Mouse (Mus musculus): ENCODE data around the gene Chrna7.
A peak's percentile ranks its signal among the peaks of the same experiment; 100 is the strongest.

Chrna7 gene

DNA sequence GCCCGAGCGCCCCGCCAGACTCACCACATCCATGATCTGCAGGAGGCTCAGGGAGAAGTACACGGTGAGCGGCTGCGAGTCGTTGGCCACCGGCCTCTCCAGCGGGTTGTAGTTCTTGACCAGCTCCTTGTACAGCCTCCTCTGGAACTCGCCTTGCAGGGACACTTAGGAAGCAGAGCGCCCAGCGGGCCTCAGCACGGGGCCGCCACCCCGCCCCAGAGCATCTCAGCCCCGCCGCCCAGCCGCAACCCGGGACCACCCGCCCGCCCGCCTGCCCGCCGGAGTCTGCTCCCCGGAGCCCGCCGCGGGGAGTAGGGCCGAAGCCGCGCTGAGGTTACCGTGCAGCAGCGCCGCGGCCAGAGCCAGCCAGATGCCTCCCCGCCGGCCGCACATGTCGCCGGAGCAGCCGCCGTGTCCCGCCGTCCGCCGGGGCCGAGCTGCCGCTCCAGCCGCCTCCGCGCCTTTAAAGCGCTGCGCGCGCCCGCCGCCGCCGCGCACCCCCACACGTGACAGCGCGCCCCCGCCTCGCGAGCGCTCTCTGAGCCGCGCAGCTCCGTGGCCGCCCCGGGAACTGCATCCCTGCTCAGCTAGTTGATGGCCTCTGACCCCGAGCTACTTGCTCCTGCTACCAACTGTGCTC lies at the start of gene Chrna7:
Chrna7 (minus strand) TSS at position 486 of the 640 bp plus-strand sequence.
- DNase-seq: peak; percentile 95

DNA sequence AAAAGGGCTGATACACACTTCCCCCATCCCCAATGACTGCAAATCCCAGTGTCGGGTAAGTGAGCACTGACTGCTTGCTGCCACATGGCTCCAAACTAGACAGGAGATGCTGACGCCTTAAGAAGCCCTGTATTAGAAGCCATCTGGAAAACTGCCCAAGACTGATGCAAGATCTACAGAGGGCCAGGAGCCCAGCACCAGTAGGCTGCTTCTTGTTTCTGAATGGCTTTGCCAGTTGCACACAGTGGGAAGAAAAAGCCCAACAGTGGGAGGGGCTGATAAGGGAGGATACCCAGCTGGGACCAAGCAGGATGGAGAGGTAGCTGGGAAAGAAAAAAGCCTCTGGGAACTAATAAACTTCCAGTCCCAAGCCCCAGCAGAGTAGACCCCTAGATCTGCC lies 37.0 kb upstream of the Chrna7 start:
- DNase-seq: no peak

DNA sequence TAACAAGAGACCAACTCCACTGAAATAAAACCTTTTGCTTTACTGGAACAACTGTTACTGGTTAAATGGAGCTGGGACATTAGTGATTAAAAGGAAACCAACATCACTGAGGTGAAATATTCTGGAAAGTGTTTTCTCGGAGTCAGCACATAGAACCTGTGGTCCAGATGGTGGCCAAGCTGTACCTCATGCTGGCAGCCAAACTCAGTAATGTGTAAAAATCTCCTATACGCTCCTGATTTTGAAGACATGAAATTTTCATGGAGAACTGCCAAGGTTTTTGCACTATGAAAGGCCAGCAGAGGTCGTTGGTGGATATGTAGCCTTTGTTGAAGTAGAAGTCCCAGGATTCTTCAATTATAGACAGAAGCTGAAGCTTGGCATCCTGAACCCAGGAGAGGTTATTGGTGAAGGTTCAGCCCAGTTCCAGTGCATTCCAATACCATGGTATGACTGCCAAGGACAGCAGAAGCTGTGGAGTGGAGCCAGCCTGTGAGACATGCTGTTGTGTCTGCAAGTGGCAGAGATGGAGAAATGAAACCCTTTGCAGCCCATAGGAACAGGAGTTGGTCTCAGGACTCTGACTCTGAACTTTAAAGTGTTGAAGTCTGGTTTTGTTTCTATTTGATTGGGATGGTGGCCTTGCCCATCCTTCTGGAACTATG lies 25.6 kb upstream of the Chrna7 start:
- DNase-seq: no peak

DNA sequence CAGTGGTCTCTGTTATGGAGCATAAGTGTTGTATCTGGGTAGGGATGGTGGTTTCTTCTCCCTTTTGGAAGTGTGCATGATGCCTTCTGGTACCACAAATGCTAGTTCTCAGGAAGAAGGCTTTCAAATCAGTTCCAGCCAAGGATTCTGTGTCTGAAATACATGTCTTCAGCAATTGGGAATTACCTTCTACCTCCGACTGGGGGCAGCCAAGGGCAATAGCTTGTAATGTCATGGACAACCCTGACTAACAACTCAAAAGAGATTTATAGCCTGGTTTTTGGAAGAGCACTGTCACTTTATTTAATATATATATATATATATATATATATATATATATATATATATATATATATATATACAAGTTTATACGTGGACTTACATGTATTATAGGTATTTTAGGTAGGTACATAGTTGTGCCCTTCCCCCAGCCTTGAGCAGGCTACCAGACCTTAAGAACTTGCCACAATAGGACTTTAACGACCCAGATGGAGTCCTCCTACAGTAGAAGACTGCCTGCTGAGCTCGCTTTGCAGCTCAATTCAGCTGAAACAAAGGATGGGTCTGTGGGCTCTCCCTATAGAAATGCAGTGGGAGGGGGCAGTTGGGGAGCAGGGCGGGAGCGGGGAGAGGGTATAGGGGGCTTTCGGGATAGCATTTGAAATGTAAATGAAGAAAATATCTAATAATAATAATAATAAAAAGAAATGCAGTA lies 12.9 kb upstream of the Chrna7 start:
- no peak for DNase-seq

DNA sequence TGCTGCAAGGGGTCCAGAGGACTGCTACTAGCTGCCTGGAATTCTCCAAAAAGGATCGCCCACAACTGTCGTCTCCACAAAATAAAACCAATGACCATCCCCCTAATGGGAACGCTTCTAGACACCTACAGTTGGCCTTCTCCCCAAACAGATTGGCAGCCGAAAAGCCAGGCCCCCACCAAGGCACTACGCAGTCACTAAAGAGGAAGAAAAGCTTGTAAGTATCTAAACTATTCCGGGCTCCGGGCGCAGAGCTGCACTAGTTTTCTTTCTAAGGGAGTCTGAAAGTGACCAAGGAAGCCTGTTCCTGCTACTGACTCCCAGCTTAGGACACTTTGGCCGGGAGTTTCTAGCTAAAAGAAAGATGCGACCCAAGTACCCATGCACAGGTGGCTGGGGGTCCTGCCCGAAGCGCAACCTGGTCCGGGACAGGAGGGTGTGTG lies 707 bp downstream of the Chrna7 start:
- DNase-seq: no peak

DNA sequence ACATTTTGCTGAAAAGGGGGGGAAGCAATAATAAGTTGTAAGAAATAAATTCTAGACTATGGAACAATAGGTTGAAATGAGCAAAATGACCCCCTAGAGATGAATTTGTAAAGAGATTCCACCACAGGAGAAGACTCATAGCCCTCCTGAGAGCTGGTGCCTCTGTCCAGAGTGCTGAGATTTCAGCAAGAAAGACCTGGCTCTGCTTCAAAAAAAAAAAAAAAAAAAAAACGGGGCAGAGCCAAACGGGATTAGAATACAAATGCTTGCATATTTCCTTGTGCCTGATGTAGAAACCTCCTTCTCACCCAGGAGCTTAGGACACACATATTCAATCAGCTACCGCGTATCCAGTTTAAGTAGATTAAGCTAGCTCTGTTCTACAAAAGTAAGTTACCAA lies 2.9 kb downstream of the Chrna7 start:
- DNase-seq: no peak

DNA sequence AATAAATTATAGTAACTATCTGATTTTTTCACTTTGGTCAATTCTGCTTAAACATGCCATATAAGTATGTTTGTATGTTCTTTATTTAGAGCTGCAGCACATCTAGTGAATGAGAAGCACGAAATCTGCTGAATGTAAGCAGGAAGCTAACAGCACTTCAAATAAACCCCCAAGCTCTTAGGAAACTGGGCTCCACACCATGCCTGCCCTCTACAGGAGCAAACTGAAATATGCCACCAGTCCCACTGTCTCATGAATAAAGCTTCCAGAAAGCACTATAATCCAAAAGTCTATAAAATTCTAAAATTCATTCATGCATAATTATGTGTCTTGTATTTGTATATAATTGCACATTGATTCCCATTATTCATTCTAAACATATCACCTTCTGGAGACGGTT lies 5.2 kb downstream of the Chrna7 start:
- no peak for DNase-seq

DNA sequence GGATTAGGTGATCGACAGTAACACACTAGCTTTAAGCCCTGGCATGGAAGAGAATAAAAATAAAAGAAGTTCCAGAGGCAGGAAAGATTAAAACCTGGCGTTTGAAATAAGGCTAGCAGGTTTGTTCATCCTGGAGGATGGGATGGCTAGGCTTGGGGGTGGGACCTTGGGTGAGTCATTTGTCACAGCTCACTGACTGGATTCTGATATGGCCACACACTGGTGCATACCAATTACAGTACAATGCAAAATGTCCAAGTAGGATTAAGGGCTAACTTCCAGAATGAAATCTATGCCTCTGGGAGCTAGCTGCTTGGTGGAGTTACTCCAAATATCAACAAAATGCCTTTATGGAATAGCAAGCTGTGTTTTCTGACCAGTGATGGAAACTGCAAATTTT lies 16.8 kb downstream of the Chrna7 start:
- DNase-seq: no peak

DNA sequence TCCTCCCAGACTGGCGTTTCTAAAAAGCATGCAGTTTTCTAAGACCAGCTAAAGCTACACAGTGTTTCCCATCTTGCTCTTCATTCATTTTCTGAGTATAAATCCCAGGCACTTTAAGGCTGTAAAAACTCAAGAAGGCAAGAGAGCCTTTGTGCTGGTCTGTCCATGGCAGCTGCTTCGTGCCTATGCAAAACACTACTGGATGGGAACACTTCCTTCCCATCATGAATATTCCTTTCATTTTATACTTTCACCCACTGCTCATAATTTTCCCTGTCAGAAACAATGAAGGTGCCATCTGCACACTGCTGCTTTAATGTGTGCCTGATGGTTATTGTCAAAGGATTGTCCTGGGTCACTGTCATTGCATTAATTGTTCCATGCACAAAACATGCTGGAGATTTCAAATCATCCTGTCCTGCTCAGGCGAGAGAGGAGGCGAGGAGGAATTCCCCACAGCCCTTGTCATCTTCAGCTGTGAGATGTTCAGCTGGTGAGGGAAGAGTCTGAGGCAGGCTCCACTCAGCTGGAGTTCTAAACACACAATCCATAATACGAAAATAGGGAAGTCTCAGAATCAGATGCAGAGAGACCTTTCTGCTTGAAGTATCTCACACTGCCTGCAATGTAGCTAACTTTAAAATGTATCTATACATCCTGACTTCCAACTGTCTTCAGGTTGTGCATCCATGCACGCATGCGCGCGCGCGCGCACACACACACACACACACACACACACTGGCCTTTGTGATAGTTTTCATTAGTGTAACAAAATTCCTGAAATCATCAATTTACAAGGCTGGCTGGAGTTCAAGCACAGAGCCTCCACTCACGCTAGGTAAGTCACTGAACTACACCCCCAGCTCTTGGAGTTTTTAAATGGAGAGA lies 22.5 kb downstream of the Chrna7 start:
- DNase-seq: no peak

DNA sequence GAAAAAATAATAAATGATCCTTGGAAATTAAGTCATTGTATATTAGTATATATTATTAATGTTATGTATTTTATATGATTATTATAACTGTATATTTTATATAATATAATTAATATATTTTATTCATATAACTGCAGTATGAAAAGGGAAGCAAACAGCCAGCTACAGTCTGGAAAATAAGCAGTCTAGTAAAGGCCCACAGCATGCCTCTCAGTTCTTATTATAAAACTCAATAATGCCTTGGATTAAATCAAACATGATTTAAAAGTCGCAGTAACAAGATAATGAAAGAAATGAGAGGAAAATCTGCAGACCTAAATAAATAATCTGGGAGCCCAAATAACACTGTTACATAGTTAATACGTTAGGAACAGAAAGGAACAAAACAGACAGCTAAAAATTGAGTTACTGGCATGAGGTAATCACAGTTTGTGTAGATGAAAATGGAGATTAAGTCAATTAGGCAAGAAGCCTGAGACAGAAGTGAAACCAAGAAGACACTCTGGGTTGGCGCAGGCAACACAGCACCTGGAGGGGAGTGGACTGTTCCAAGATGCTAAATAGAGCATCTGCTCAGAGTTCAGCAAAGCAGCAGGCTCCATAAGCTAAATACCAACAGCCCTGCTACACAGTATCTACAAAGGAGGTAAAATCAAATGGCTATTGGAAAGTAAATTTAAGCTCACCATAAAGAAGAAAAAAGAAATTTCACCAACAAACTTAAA lies 42.1 kb downstream of the Chrna7 start:
- no peak for DNase-seq

DNA sequence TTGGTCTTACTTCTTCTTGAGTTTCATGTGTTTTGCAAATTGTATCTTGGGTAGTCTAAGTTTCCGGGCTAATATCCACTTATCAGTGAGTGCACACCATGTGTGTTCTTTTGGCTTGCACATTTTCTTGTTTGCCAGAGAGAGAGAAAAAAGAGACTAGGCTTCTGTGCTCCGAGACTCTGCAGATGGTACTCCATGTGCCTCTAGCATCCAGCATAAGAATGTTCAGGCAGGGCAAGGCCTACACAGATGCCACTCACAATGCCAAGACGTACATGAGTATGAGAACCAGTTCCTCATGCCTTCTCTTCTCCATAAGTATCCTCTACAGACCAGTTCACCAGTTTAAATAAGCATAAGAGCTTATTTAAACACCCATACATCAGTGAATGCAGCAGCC lies 47.8 kb downstream of the Chrna7 start:
- DNase-seq: no peak

DNA sequence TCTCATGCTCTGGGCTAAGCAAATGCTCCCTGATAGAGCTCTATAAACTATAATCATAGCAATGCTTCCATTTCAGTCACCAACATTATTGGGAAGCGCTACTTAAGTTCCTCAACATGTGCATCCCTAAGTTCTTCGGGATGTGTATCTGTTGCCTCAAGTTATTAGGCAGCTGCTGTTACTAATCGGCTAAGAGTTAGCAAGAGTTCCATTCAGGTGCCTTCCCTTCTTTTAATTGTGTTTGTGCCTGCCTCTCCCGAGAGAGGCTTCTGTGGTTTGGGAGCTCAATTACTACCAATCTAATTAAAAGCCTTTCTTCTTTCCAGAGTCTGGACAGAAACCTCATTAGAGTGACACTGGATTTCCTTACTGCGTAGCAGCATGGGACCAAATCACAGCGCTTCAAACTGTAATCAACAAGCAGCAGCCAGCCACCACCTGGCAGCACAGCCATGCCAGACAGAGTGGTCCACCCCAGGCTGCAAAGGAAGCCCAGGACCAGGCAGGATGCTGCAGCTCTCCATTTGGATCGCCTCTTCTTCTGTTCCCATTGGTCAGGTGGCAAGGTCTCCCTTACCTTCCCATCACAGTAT lies 50.0 kb downstream of the Chrna7 start:
- no peak for DNase-seq

DNA sequence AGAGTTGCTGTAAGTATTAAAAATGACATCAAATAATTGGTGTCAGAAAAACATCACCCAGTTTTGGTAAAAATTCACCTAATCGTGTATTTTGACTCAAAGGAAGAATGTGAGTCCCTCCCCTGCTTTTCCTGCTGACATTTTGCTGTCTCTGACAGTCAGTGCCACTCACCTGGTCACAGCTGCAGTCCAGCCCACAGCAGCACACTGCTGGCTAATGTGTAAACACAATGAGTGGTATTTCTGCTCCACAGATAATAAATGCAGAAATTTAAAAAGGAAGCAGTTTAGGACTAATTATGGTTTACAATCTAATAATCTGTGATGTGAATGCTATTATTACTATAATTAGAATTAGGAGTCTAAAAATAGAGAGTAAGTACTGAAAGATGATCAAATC lies 59.1 kb downstream of the Chrna7 start:
- DNase-seq: no peak

DNA sequence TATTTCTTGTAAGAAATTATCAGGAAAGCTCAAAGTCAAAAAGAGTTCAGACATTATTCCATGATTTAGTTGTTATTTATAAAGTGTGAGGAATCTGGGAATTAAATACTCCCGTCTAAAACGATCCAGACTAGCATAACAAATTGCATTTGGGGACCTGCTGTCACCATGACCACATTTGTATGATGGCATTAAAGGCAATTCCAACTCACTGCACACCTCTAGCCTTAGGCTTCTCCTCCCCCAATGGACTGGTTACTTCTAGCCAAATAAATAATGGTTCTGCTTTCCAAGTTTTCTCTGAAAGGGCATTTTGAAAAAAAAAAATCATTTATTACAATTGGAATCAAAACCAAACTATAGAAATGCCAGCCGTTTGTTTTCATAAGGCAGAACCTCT lies 63.6 kb downstream of the Chrna7 start:
- DNase-seq: no peak

DNA sequence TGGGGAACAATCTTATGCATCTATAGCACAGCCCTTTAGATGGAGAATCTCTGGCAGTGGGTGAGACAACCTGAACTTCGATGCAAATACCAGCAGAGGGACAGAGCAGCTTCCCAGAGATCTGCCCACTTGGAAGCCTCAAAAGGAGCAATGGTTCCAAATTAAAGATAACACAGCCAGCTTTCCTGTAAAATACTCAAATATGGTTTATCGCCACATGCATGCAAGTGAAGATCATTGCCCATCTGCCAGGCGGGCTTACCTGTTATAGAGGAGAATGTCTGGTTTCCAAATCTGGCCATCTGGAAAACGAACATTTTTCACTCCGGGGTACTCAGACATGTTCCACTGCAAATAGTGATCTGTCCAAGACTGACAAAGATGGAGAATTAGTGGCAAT lies 64.0 kb downstream of the Chrna7 start:
- DNase-seq: no peak

DNA sequence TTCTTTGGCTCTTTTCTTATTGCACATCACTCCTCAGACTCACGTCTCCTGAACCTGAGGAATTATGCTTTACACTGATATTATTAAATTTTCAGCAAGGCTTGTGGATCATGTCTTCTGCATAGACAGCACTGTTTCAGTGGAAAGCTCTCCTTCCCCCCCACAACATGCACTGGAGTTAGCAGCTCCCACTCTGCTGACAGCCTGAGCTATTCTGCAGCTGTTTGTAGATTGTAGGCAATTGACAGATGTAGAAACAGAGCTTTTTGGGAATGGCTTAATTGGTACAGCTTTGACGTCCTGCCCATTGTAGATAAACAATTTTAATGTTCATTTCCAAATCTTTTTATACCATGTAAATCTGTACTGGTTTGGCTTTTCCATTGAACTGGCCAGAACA lies 89.8 kb downstream of the Chrna7 start:
- no peak for DNase-seq

DNA sequence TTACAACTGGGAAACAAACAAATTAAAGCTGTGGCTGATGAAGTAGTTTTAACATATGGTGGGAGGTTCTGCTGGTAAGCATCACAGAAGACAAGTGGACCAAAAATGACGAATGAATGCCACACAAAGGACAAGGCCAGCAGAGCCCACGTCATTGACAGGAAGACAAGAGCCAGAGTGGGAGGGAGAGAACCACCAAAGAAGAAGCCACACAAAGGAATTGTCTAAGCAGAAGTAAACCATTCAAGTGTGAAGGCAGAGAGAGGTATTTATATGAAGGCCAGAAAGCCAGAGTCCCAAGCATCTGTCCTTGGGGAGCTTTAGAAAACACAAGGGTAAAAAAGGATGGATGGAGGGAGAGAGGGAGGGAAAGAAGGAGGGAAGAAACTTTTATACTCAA lies 98.7 kb downstream of the Chrna7 start:
- DNase-seq: no peak

DNA sequence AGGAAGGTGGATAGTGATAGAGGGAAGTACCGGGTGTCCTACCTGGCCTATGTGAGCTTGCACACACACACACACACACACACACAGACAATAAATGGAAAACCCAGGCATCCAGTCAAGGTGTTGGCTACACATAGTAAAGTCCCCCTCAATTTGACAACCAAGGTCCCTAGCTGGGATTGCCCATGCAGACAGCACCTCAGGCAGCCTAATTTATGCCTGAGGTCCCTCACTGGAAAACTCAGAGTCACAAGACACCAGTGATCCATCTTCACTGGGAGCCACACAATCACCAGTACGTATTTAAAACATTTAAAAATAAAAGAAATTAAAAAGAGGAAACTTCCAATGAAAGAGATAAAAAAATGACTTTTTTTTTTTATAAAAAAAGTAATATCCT lies 99.1 kb downstream of the Chrna7 start:
- DNase-seq: no peak

DNA sequence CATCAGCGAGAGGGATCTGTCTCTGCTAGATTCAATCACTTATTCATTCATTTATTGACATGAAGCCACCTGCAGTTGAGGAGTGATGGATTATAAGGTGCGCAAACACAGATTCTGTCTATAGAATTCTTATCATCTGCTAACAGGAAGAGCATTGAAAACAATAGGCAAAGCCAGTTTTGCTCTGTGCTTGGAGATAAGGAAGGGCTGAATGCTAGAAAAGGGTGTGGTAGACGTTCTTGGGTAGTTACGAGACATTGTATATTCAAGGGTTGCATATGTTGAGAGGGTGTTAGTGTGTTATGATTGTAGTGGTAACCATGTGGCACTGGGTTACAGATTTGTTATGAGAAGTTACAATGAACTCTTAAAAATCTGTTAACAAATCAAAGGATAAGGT lies 103.0 kb downstream of the Chrna7 start:
- no peak for DNase-seq

DNA sequence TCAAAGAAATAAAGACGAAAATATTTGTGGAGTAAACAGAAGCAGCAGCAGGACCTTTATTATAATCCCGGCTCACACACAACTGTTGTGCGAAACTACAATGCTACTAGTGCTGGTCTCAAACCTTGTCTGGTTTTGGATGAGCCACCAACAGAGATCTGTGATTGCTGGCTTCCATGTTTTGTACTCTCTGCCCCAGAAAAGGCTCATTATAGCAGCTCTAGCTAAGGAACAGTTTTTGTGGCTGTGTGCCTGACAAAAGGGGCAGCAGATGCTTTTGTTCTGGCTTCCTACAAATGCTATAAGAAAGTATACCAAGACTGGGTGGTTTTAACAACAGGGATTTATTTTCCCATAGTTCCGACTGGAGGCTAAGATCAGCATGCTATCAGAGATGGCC lies 126.4 kb downstream of the Chrna7 start:
- no peak for DNase-seq

DNA sequence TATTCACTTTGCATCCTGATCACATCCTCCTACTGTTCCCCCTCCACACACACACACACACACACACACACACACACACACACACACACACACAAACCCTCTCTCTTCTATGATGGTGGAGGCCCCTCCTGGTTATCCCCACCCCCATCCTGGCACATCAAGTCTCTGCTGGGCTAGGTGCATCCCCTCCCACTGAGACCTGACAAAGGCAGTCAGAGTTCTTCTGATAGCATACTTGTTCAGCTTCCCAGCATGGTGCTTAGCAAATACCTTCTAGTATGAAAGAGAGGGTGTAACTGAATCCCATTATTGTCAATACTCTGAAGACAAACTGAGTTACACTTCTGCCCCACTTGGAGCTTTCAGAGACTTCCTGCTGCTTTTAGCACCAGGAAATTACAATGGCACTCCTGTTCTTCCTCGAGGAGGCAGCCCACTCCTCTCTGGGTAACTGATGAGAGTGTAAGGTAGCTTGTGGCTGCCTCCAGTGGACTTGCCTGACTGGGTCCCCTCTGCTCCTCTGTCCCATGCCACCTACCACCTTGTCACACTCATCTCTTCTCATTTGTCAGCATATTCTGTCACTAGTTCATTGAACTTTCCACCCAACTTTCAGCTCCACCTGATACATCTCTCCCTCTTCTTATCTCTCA lies 127.9 kb downstream of the Chrna7 start:
- DNase-seq: no peak

DNA sequence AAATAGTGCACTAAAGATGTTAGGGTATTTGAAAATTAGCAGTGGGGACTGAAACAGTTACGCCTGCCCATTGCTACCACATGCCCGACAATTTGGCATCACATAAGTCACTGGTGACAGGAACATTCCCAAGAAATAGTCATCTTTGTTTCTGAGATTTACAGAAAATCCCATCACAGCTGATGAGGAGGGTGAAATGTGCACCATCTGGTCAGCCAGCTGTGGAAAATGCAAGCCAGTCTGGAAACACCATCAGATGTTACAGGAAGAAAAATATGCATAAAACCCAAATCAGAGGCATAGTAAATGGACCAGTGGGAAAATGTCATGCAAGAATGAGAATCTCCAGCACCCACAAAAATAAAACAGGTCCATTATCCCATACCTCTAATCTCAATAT lies 151.4 kb downstream of the Chrna7 start:
- no peak for DNase-seq
